Comparison of ENCODE assay signal across 19 mouse cellular contexts in the genomic region with DNA sequence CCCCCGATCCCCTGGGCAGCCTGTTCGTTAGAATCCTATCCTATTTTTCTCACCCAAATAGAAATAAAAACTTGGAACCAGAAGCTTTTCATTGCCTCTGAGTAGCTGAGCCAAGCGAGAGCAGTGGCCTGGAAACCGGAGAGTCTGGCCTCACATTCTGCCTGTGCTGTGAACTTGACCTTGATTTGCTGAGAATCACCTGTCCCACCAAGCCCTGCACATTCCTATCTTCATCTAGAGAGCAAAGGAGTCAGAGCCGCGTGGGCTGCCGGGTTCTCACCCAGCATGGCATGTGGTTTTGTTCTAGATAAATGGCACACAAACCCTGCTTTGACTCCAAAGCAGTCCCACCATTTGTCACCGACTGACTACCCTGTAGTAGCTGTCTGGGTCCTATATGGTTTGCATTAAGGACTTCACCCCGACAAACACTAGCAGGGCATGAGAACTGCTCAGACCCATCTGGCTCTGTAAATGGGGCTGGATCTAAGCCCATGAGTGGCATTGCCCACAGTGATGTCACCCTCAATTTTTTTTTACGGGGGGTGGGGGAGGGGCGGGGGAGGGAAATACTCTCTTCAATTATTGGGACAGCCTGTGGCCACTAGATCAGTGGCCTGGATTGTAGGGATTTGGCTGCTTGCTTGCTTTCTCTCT. TPM values are rescaled to one million over a fixed set of nuclear protein-coding genes. Genes with fewer than 3 reads are reported as not detected.
DNase-seq lines count a peak whose midpoint lies in the region; ATAC-seq lines count a peak whose summit lies in the region.
"Had no signal": no experiment of that assay in that cellular context is flagged by ENCODE, and none has a peak within 500 bp of the region (broad histone marks: within the 10 kb centered on the region; RNA-seq: fewer than 3 reads in every experiment).

No protein-coding gene starts in this region.

- no peaks in the 10 kb centered on the region for H3K27me3 ChIP-seq in hindbrain, embryonic 16.5 days (replicated peaks; ENCODE audit: control insufficient read depth, insufficient read depth, low read length)
- H3K27me3 ChIP-seq: intestine, embryonic 15.5 days; liver, embryonic 13.5 days; midbrain, embryonic 12.5 days had no signal

- H3K4me1 ChIP-seq in hindbrain, embryonic 16.5 days (ENCODE audit: control insufficient read depth, insufficient read depth, low read depth, low read length): no peaks in the 10 kb centered on the region
- H3K4me1 ChIP-seq: intestine, embryonic 15.5 days; liver, embryonic 13.5 days had no signal

- 72% methylated on average over 11 of the region's 11 CpGs for WGBS in hindbrain, embryonic 16.5 days

- intact Hi-C loops in left cerebral cortex, postnatal 14 days (cut with DNase I): no loop called here

- no peak overlapping the region for H3K9ac ChIP-seq in hindbrain, embryonic 16.5 days (ENCODE audit: low read depth, low read length)
- H3K9ac ChIP-seq: intestine, embryonic 15.5 days; liver, embryonic 13.5 days; midbrain, embryonic 12.5 days had no signal

- peak; percentile 80 for DNase-seq in heart, adult 11 months
- no peak for DNase-seq in heart, adult 18-20 months
- peak; percentile 57 for DNase-seq in brain, adult 2 months (ENCODE audit: low read depth, low spot score)
- DNase-seq in cerebellum, postnatal 14 days: peak; percentile 30 to 63
- DNase-seq in thymus, postnatal 14 days: no peak
- no peak for DNase-seq in left cerebral cortex, postnatal 14 days (ENCODE audit: low spot score in 2 of 2)
- DNase-seq: liver, embryonic 13.5 days; lung, postnatal 10 days; right cerebral cortex, adult 18-20 months had no signal

- no peaks in the 10 kb centered on the region for H3K9me3 ChIP-seq in hindbrain, embryonic 16.5 days (ENCODE audit: control insufficient read depth, low read length)
- H3K9me3 ChIP-seq: intestine, embryonic 15.5 days; liver, embryonic 13.5 days; midbrain, embryonic 12.5 days had no signal

- no peak overlapping the region for H3K4me3 ChIP-seq in hindbrain, embryonic 16.5 days (ENCODE audit: low read length)
- H3K4me3 ChIP-seq: intestine, embryonic 15.5 days; liver, embryonic 13.5 days; midbrain, embryonic 12.5 days had no signal

- no peak overlapping the region for H3K27ac ChIP-seq in hindbrain, embryonic 16.5 days (ENCODE audit: low read depth, low read length)
- H3K27ac ChIP-seq: intestine, embryonic 15.5 days; liver, embryonic 13.5 days; midbrain, embryonic 12.5 days had no signal

- no peak overlapping the region for H3K4me2 ChIP-seq in hindbrain, embryonic 16.5 days (ENCODE audit: low read length)
- H3K4me2 ChIP-seq: intestine, embryonic 15.5 days; liver, embryonic 13.5 days; midbrain, embryonic 12.5 days had no signal

- ATAC-seq in hindbrain, embryonic 16.5 days: peak; percentile 64; the same call in 1 of the 2 replicates
- ATAC-seq: activated CD4-positive, CD25-positive, alpha-beta regulatory T cell, adult 4 months; intestine, embryonic 15.5 days had no signal

- H3K36me3 ChIP-seq in hindbrain, embryonic 16.5 days (ENCODE audit: control insufficient read depth, insufficient read depth, low read length): no peaks in the 10 kb centered on the region
- H3K36me3 ChIP-seq: G1E; intestine, embryonic 15.5 days; liver, embryonic 13.5 days; midbrain, embryonic 12.5 days had no signal

RNA-seq across cellular contexts. Expression of gene Syce1l, which starts 29.7 kb away (rescaled TPM):
- total RNA-seq in heart, adult 18-20 months (2021): not detected
- 0.43 TPM in 1 of 2 replicates, not detected in the other for polyA plus RNA-seq in hindbrain, embryonic 16.5 days (2015; fragmentation: Nextera tagmentation; extraction: Ambion mirVana)
- not detected for total RNA-seq in left cerebral cortex, postnatal 14 days (2021)
- total RNA-seq: G1E had no signal
- polyA plus RNA-seq: activated CD4-positive, CD25-positive, alpha-beta regulatory T cell, adult 4 months; C2C12; gonadal fat pad, adult 2 months; heart, embryonic 16.5 days; intestine, embryonic 15.5 days; large intestine, adult 2 months; liver, embryonic 13.5 days; midbrain, embryonic 12.5 days; neural tube, embryonic 11.5 days had no signal

RNA-seq across cellular contexts. Expression of gene Mon1b, which starts 37.3 kb away (rescaled TPM):
- 1 to 10 TPM; 6.0 to 6.7 TPM for total RNA-seq in heart, adult 18-20 months (2021)
- polyA plus RNA-seq in hindbrain, embryonic 16.5 days (2015; fragmentation: Nextera tagmentation; extraction: Ambion mirVana): 11.4 and 14.3 TPM in 2 replicates
- total RNA-seq in left cerebral cortex, postnatal 14 days (2021): 10 to 100 TPM; 19.4 to 21.4 TPM

Comparison
In these comparisons a context has a peak if more than half of its experiments do, and no peak if none do; other contexts are left out.
1. DNase-seq: peak in heart, adult 11 months (single experiment), brain, adult 2 months (single experiment) and cerebellum, postnatal 14 days (2 of 2); none in heart, adult 18-20 months (0 of 2), thymus, postnatal 14 days (single experiment) and left cerebral cortex, postnatal 14 days (0 of 2).